Mouse (Mus musculus) cortical plate, adult 2 months (tissue): Measurements from ENCODE around the gene A930017K11Rik.

Experiments
- CTCF ChIP-seq: fragments of 200-500 bp; IDR thresholded peaks from 2 replicates; pipeline ENCODE4 v1.5.1; 2011; ENCODE audit warnings: mild to moderate bottlenecking, control low read depth, low read length; ENCODE audit not compliant: insufficient read depth; ENCODE audit errors: extremely low read depth
- POLR2A ChIP-seq: fragments of 200-500 bp; IDR thresholded peaks from 2 replicates; pipeline ENCODE4 v1.6.1; 2011; ENCODE audit warnings: mild to moderate bottlenecking, low read length, control low read depth; ENCODE audit not compliant: insufficient read depth; ENCODE audit errors: extremely low read depth

DNA sequence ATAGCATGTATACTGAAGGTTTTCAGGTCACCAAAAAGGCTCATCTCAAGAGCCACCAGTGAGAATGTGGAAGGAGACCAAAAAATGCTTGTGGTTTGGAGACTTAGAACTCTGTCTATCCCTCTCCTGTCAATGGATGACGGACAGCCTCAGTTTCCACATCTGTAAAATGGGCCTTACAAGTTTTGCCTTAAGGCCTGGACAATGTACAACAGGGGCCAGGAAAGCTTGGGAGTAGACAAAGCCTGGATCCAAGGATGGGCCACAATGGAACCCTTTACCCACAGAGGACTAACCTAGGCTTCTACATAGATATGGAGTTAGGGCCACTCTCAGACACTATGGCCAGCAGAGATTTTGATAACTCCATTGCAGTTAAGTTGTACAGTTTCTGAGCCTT, 31.7 kb upstream of the A930017K11Rik start:
- TF ChIP-seq CTCF (no peak), POLR2A (no peak)
